Mouse (Mus musculus) bone marrow, adult 2 months (tissue): ENCODE measurements around the gene Pde4d.

Experiments
- CTCF ChIP-seq: fragments of 200-500 bp; IDR thresholded peaks from 2 replicates; pipeline ENCODE4 v1.5.1; 2011; ENCODE audit warnings: low read length, control low read depth; ENCODE audit not compliant: control insufficient read depth, insufficient read depth
- POLR2A ChIP-seq: fragments of 200-500 bp; IDR thresholded peaks from 2 replicates; pipeline ENCODE4 v1.6.1; 2011; ENCODE audit warnings: low read depth, mild to moderate bottlenecking, control low read depth, low read length, borderline replicate concordance; ENCODE audit not compliant: control insufficient read depth

GRCm38 (mm10) chr13:109694293-109694692 lies 1244.5 kb downstream of the Pde4d start:
- TF ChIP-seq POLR2A (no peak), CTCF (no peak)
